Mouse (Mus musculus): ENCODE data around the gene Nr1i3.

Gene Nr1i3

GRCm38 (mm10) chr1:171195046-171195822, 18.5 kb upstream of the Nr1i3 start:
- no peak for DNase-seq (ENCODE audit: low spot score)

GRCm38 (mm10) chr1:171195887-171196397, 17.8 kb upstream of the Nr1i3 start, which contains the start of gene Pcp4l1:
Gene Pcp4l1, minus strand, starts transcription at chr1:171196268.
- peak; percentile 53 for DNase-seq (ENCODE audit: low spot score)

GRCm38 (mm10) chr1:171199532-171199931, 14.2 kb upstream of the Nr1i3 start:
- no peak for DNase-seq (ENCODE audit: low spot score)

GRCm38 (mm10) chr1:171200769-171201168, 13.0 kb upstream of the Nr1i3 start:
- DNase-seq (ENCODE audit: low spot score), result no peak

- DNase-seq (ENCODE audit: low spot score), result no peak
Observed at GRCm38 (mm10) chr1:171203471-171204248, 10.1 kb upstream of the Nr1i3 start.

GRCm38 (mm10) chr1:171204249-171204644, 9.5 kb upstream of the Nr1i3 start:
- no peak for DNase-seq (ENCODE audit: low spot score)

GRCm38 (mm10) chr1:171205704-171206493, 7.9 kb upstream of the Nr1i3 start:
- no peak for DNase-seq (ENCODE audit: low spot score)

- DNase-seq (ENCODE audit: low spot score), result no peak
Observed at GRCm38 (mm10) chr1:171209409-171209808, 4.4 kb upstream of the Nr1i3 start.

GRCm38 (mm10) chr1:171212854-171213253, 916 bp upstream of the Nr1i3 start:
- DNase-seq (ENCODE audit: low spot score), result no peak

- no peak for DNase-seq (ENCODE audit: low spot score)
Observed at GRCm38 (mm10) chr1:171216241-171216955, 2.6 kb downstream of the Nr1i3 start.

- peak; percentile 87 for DNase-seq (ENCODE audit: low spot score)
Observed at GRCm38 (mm10) chr1:171220871-171221270, 7.1 kb downstream of the Nr1i3 start.

- DNase-seq (ENCODE audit: low spot score), result no peak
Observed at GRCm38 (mm10) chr1:171221281-171222193, 7.8 kb downstream of the Nr1i3 start.

- DNase-seq (ENCODE audit: low spot score), result peak; percentile 97
Observed at GRCm38 (mm10) chr1:171222238-171223155, 8.7 kb downstream of the Nr1i3 start, which contains the start of gene Tomm40l. Gene Tomm40l, minus strand, starts transcription at chr1:171222514.

GRCm38 (mm10) chr1:171223168-171223567, 9.4 kb downstream of the Nr1i3 start:
- DNase-seq (ENCODE audit: low spot score), result no peak

GRCm38 (mm10) chr1:171223796-171224195, 10.0 kb downstream of the Nr1i3 start:
- no peak for DNase-seq (ENCODE audit: low spot score)

GRCm38 (mm10) chr1:171224857-171225256, 11.1 kb downstream of the Nr1i3 start, which contains the start of gene Apoa2:
Gene Apoa2, plus strand, starts transcription at chr1:171225054.
- no peak for DNase-seq (ENCODE audit: low spot score)

- DNase-seq (ENCODE audit: low spot score), result no peak
Observed at GRCm38 (mm10) chr1:171226780-171227179, 13.0 kb downstream of the Nr1i3 start.

GRCm38 (mm10) chr1:171227879-171228278, 14.1 kb downstream of the Nr1i3 start:
- no peak for DNase-seq (ENCODE audit: low spot score)

GRCm38 (mm10) chr1:171229750-171230149, 16.0 kb downstream of the Nr1i3 start:
- DNase-seq (ENCODE audit: low spot score), result no peak

Data from layer of hippocampus, adult 11-12 months (tissue).